Mouse (Mus musculus) heart, postnatal 14 days (tissue): Measurements from ENCODE around the gene Jarid2. TPM values are rescaled to one million over a fixed set of nuclear protein-coding genes. Genes with fewer than 3 reads are reported as not detected.
A peak's percentile ranks its signal among the peaks of the same experiment; 100 is the strongest.
"Not testable (repeated sequence)": the region's sequence is repeated elsewhere in the genome, so short reads cannot be mapped to it uniquely, and the experiment has no call there.

Experiments
- DNase-seq, 2 experiments: peaks; one replicate each; pipeline ENCODE4 v3.0.0; 2021 to 2022
- intact Hi-C: fragments of 180-260 bp; cut with DNase I; formaldehyde crosslinking; loops from one replicate; pipeline ENCODE4 v1.15.1; 2025
- total RNA-seq, 2 experiments: library from RNA; stranded (reverse); gene quantifications; 2 replicates each; pipeline ENCODE4 v1.2.3; 2021

Gene Jarid2
- total RNA-seq, 2 experiments from 2014 or later = 46.7 to 50.0 TPM

DNA sequence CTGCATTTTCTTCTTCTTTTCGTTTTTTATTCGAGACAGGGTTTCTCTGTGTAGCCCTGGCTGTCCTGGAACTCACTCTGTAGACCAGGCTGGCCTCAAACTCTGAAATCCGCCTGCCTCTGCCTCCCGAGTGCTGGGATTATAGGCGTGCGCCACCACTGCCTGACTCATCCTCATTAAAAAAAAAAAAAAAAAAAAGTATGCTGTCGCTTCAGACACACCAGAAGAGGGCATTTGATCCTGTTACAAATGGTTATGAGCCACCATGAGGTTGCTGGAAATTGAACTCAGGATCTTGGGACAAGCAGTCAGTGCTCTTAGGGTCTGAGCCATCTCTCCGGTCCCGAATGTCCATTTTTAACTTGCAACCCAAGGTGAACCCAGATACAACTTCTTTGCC lies 5.8 kb upstream of the Jarid2 start:
- intact Hi-C loops = loop anchor here (10.0 kb wide), 1 partner anchor 189 kb away; no protein-coding TSS in a partner anchor

GRCm38 (mm10) chr13:44728145-44728880 lies 961 bp upstream of the Jarid2 start:
- no peak for DNase-seq
- intact Hi-C loops = loop anchor here (5.0 to 10.0 kb wide), 3 partner anchors 96 to 316 kb away; no protein-coding TSS in a partner anchor

More for the DNA sequence above, 5.8 kb upstream of the Jarid2 start:
- not testable (repeated sequence) for DNase-seq

DNA sequence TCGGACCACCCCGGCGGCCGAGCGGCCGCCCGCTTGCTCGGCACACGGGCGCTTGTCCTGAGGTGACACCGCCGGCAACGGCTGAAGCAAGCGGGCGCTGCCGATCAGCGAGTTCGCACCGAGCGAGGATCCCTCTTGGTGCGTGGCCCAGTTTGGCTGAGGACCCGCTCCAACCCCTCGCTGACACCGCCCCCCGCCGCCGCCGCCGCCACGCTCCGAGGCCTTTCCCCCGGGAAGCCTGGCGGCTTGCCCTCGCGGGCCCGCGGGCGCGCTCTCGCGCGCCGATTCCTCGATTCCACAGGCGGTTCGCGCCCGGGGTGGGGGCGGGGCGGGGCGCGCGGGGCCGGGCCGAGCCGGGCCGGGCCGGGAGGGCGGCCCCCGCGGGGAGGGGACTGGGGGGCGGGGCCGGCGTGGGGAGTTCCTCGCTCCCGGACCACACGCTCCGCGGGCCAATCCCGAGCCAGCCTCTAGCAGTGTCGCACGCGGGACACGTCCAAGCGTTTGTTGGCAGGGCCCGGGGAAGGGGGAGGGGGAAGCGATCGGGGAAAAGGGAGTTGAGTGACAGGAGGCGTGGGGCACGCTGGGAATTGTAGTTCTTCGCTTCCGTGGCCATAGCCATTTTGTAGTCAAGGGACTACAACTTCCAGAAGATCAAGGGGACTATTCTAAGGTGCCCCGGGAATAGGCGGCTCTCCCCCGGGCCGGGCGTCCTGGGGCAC lies 1.0 kb downstream of the Jarid2 start:
- peak; percentile 99 for DNase-seq
- intact Hi-C loops = loop anchor here (5.0 to 10.0 kb wide), 4 partner anchors 102 to 668 kb away; no protein-coding TSS in a partner anchor

- intact Hi-C loops = loop anchor here (5.0 to 10.0 kb wide), 4 partner anchors 101 to 669 kb away; no protein-coding TSS in a partner anchor
- peak; percentile 88 to 90 for DNase-seq
Measured at GRCm38 (mm10) chr13:44730939-44731551, 1.8 kb downstream of the Jarid2 start.

DNA sequence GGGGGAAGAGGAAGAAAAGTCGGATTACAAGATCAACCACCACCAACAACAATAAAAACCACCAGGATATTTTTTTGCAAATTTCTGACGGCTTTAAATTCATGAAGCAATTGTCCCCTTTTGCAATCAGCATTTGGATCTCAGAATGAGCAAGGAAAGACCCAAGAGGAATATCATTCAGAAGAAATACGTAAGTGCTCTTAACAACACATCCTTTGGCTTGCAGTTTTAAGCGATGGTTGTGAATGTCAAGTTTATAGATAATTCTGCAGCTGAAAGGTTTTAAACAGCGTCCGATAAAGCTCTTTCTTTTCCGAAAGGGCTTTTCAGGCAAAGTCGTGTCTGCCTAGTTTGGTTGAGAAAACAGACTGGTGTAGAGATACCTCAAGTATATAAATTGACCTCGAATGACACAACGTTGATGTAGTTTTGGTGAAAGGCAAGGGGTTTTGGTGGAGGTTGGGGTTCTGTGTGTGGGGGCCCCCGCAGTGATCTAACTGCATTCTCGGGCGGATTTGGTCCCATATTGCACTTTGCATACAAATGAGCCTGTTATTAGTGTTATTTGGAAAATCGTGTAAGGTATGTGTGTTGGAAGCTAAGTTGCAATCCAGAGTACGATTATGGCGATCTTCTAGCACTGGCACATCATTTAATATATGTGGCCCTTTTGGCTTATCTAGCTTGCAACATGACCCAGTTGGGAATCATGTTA lies 2.6 kb downstream of the Jarid2 start:
- intact Hi-C loops = loop anchor here (2.0 to 10.0 kb wide), 6 partner anchors 100 to 867 kb away; no protein-coding TSS in a partner anchor
- no peak for DNase-seq

- no peak for DNase-seq
- intact Hi-C loops = loop anchor here (2.0 to 10.0 kb wide), 6 partner anchors 100 to 868 kb away; no protein-coding TSS in a partner anchor
Measured at GRCm38 (mm10) chr13:44732442-44732974, 3.2 kb downstream of the Jarid2 start.

DNA sequence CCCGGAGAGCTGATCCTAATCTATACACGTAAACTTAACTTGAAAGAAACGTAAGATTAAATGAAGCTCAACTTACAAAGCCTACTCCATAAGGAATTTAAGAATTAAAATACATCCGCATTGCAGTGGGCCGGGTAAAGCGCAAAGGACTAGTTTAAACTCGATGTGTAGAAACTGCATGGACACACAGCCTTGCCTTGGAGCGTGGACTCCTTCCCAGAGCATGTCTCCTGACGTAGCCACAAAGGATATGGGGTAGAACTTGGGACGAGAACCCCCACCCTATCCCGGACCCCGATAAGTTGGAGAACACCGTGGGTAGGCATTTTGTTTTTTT lies 3.7 kb downstream of the Jarid2 start:
- intact Hi-C loops = loop anchor here (2.0 to 10.0 kb wide), 6 partner anchors 99 to 868 kb away; no protein-coding TSS in a partner anchor
- DNase-seq = no peak

DNA sequence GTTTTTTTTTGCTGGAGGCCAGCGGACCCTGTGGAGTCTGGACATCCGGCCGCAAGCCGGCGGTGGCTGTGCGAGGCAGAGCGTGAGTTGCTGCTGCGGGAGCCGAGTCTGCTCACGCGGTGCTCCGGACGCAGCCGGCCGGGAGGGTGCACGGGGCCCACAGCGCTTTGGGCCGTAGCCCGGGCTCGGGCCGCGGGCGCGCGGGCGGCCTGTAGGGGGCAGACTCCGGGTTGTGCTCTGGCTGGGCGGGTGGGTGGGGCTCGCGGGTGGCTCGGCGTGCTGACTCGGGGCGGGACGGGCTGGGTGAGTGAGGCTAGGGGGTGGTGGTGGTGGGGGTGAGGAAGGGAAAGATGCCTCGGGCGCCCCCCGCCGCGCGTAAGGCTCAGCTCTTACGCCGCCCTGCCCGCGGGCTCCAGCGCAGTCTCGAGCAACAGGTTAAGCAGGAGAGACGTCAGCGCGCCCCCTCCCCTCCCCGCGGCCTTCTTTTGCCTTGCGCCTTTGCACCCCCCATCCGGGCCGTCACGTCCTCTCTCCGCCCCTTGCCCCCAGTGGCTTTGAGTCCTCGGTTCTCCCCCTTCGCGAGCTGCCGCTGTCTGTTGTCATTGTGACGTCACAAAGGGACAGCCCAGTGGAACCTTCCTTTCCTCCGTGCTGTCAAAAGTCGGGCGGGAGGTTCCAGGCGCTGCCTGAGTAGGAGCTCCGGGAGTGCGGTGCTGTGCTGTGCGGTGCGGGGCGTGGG lies 4.3 kb downstream of the Jarid2 start:
- intact Hi-C loops = loop anchor here (2.0 to 10.0 kb wide), 7 partner anchors 55 to 869 kb away; no protein-coding TSS in a partner anchor
- DNase-seq = peak; percentile 93 to 95

- intact Hi-C loops = loop anchor here (2.0 to 10.0 kb wide), 5 partner anchors 54 to 672 kb away; no protein-coding TSS in a partner anchor
- DNase-seq = no peak
Measured at GRCm38 (mm10) chr13:44734441-44734840, 5.2 kb downstream of the Jarid2 start.

DNA sequence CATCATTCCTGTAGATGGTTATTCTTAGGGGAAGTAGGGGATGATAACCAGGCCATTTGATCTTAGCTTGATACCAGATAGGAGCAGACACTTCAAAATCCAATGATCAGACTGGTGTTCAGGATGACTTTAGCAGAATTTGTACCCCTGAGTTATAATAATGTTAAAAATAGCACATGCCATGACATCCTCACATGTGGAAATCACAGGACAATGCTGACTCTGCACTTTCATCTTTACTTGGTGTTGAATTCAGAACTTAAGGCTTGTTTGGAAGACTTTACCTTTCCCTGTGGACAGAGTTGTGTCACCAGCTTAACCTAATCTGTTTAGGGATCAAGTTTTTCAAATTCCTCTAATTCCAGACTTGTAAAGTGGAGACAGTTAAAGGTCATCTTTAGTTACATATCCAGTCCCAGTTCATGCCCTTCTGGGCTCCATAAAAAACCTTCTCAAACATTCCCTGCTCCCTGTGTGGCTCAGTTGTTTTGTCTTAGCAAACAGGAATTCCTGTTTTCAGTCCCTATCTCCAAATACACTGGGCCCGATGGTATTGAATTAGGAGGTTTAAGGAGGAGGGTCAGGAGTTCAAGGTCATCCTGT lies 5.9 kb downstream of the Jarid2 start:
- no peak for DNase-seq
- intact Hi-C loops = loop anchor here (2.0 to 10.0 kb wide), 2 partner anchors 54 to 220 kb away; no protein-coding TSS in a partner anchor

DNA sequence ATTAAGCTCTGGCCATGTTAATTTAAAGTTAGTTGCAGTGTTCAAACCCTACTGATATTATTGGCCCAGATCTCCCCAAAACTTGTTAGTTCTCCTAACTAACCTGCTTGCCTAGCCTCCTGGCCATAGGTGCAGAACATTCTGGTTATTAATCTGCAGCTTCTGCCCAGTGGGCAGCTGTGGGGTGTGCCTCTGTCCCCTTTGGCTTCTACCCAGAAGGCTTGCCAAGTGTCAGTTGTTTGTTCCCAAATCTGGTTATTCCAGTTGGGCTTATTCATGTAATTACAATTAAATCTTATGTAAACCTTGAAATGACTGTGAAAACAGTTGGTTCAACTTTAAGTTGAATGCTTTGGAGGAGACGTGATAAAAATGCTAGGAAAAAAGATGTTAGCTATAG lies 8.0 kb downstream of the Jarid2 start:
- intact Hi-C loops = loop anchor here (10.0 kb wide), 1 partner anchor 218 kb away; no protein-coding TSS in a partner anchor
- DNase-seq = peak in 1 of 2 experiments; percentile 42

DNA sequence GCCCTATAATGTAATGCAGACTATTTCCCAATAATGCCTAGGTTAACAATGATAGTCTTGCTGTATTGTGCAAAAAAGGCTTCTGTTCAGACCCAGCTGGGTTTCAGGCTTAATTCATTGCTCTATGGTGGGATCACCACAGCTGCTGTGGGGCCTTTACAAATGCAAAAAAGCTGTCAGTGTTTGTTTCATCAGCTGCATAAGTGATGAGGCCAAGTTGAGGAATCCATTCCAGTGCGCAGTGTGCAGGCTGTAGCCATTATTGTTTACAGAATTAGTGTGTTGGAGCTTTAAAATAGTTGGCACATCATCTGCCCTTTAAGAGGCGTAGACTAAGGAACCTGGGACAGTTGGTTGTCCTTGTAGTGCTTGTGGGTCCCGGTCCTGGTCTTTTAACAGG lies 22.5 kb downstream of the Jarid2 start:
- intact Hi-C loops = no loop called here
- no peak for DNase-seq

DNA sequence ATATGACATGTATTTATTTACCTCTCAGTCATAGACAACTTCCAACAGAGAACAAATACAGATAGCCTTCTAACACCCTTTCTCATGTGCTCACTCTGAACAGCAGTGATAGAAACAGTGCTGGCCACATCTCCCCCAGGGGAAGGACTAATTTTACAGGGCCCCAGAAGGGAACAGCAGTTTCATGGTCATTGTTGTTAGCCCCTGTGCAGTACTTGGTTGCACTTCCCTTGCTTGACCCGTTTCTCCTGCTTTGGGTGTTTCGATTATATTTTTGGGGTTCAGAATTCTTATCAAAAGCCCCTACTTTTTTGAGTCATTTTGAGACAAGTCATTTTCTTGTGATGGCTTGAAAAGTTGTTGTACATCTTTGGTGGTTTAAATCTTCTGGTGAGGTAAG lies 23.9 kb downstream of the Jarid2 start:
- DNase-seq = no peak
- intact Hi-C loops = no loop called here

DNA sequence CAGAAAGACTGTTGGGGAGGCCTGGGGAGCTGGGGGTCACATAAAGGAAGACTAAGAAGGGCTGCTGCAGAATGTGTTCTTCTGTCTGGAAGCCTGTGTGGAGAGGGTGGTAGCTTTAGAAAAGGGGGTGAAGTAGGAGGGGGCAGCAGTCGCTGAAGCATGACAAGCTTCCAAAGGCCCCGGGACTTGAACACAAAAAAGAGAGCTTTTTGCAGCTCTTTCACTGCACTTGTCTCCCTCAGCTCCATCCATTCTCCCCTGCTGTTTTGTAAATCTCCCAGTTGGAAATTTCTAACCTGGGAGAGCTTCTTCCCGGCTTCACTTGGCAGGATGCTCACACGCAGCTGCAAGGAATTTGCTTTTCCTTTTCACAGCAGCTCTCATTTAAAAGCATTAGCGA lies 26.2 kb downstream of the Jarid2 start:
- DNase-seq = no peak
- intact Hi-C loops = no loop called here

- intact Hi-C loops = no loop called here
- peak in 1 of 2 experiments; percentile 16 for DNase-seq
Measured at GRCm38 (mm10) chr13:44758750-44759149, 29.5 kb downstream of the Jarid2 start.

DNA sequence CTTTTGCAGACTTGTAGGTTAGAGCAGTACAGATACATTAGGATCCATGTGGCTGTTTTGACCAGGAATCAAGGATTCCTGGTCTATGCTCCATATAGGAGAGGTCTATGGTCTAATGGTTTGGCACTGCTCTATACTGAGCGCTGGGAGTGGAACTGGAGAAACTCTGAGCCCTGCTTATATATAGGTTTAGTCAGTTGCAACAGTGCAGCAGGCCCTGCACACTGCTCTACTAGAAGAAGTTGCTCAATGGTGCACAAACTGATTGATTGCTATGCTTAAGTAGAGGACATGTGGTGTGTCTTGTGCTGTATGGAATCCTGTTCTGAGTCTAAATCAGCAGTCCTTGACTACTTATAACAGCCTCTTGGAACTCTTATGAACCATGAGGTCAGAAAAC lies 31.5 kb downstream of the Jarid2 start:
- intact Hi-C loops = loop anchor here (5.0 kb wide), 1 partner anchor 72 kb away; no protein-coding TSS in a partner anchor
- DNase-seq = no peak

DNA sequence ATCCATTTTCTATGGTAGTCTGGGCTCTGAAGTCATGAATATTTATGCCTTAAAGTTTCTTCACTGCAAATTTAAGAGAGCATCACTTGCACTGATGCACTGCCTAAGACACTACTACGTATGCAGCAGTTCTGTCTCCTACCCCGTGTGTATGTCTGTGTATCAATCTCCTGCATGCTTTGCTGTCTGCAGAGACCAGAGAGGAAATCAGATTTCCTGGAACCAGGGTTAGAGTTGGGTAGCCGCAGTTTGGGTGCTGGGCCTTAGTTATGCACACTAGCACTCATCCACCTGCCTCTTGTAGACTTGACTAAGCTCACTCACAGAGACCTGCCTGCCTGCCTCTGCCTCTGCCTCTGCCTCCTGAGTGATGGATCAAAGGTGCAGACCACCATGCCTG lies 33.8 kb downstream of the Jarid2 start:
- no peak for DNase-seq
- intact Hi-C loops = loop anchor here (5.0 kb wide), 1 partner anchor 69 kb away; no protein-coding TSS in a partner anchor

- DNase-seq = no peak
- intact Hi-C loops = no loop called here
Measured at GRCm38 (mm10) chr13:44767751-44768150, 38.5 kb downstream of the Jarid2 start.
